Mouse (Mus musculus) CH12.LX (cell line): ENCODE measurements around the gene Col8a1.

Experiments used
- GABPA ChIP-seq: IDR thresholded peaks from 2 replicates; pipeline ENCODE4 v1.6.1; 2012; ENCODE audit warnings: low read depth, low read length, improper control_type of control experiment, inconsistent platforms; ENCODE audit not compliant: insufficient replicate concordance
- NELFE ChIP-seq: IDR thresholded peaks from 2 replicates; pipeline ENCODE4 v1.6.1; 2011; ENCODE audit warnings: low read depth, low read length, improper control_type of control experiment
- PAX5 ChIP-seq: IDR thresholded peaks from 2 replicates; pipeline ENCODE4 v1.6.1; 2012; ENCODE audit warnings: low read length, inconsistent platforms, mixed read lengths
- POLR2AphosphoS2 ChIP-seq: IDR thresholded peaks from 2 replicates; pipeline ENCODE4 v1.6.1; 2011; ENCODE audit warnings: low read depth, low read length, improper control_type of control experiment
- RAD21 ChIP-seq: IDR thresholded peaks from 2 replicates; pipeline ENCODE4 v1.6.1; 2011; ENCODE audit warnings: low read depth, mild to moderate bottlenecking, low read length, improper control_type of control experiment, moderate library complexity
- RCOR1 ChIP-seq: conservative IDR thresholded peaks from 2 replicates; pipeline ENCODE4 v1.6.1; 2012; ENCODE audit warnings: low read depth, mild to moderate bottlenecking, inconsistent platforms, low read length, improper control_type of control experiment

DNA sequence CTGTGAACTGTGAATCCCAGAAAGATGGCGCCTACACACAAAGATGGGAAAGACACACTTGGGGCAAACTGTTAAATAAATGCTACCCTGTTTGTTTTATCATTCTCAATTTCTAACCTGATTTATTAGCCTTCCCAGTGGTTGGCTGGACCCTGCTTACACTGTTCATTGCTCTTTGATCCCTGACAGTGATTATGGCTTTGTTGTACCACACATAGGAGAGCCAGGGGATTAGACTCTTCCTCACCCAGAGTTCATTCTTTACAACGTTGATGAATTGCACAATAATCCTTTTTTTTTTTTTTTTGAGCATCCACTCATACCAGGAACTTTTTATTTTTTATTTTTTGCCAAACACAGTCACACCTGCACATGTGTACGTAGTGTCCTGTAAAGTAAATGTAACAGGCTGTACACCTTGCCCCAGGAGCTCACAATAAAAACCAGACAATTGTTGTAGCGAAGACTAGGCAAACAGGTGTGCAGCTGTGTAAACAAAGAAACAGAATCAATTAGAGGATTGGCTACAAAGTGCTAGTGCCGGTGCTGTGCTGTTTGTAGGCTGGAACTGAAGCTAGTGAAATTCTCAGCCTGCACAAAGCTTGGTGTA lies 68.6 kb downstream of the Col8a1 start:
- TF ChIP-seq NELFE (no peak), RCOR1 (no peak), GABPA (no peak), RAD21 (no peak), POLR2AphosphoS2 (no peak), PAX5 (no peak)
